Mouse (Mus musculus) liver, embryonic 13.5 days (tissue): ENCODE data around the gene Trmu. TPM values are rescaled to one million over a fixed set of nuclear protein-coding genes. Genes with fewer than 3 reads are reported as not detected.
A peak's percentile ranks its signal among the peaks of the same experiment; 100 is the strongest.
"Not testable (repeated sequence)": the region's sequence is repeated elsewhere in the genome, so short reads cannot be mapped to it uniquely, and the experiment has no call there.

Source experiments
- ATAC-seq: fragments of 200-750 bp; cut with Nextera tagmentation; 2 replicates; pipeline ENCODE4 v1.8.0; 2017; ENCODE audit warnings: low read depth, mild to moderate bottlenecking, moderate number of reproducible peaks, moderate library complexity
- DNase-seq: peaks from one replicate; pipeline ENCODE4 v3.0.0; 2022
- H3K27ac ChIP-seq: fragments of 300-500 bp; sonication (generic); 2 replicates; pipeline ENCODE4 v1.5.1; 2015; ENCODE audit warnings: moderate library complexity, mild to moderate bottlenecking, inconsistent platforms
- H3K27me3 ChIP-seq: fragments of 300-500 bp; sonication (generic); 2 replicates; pipeline ENCODE4 v1.6.1; 2015; ENCODE audit warnings: mild to moderate bottlenecking, inconsistent platforms
- H3K36me3 ChIP-seq: fragments of 300-500 bp; sonication (generic); 2 replicates; pipeline ENCODE4 v1.6.1; 2015; ENCODE audit warnings: mild to moderate bottlenecking, inconsistent platforms
- H3K4me1 ChIP-seq: fragments of 300-500 bp; sonication (generic); replicated peaks from 2 replicates; pipeline ENCODE4 v1.6.1; 2015; ENCODE audit warnings: inconsistent platforms
- H3K4me2 ChIP-seq: fragments of 300-500 bp; sonication (generic); 2 replicates; pipeline ENCODE4 v1.6.1; 2015; ENCODE audit warnings: inconsistent platforms, mild to moderate bottlenecking, moderate library complexity
- H3K4me3 ChIP-seq: fragments of 300-500 bp; sonication (generic); replicated peaks from 2 replicates; pipeline ENCODE4 v1.5.1; 2015; ENCODE audit warnings: mild to moderate bottlenecking, inconsistent platforms
- H3K9ac ChIP-seq: fragments of 300-500 bp; sonication (generic); 2 replicates; pipeline ENCODE4 v1.6.1; 2015; ENCODE audit warnings: mild to moderate bottlenecking, inconsistent platforms
- H3K9me3 ChIP-seq: fragments of 300-500 bp; sonication (generic); replicated peaks from 2 replicates; pipeline ENCODE4 v1.6.1; 2016; ENCODE audit warnings: inconsistent platforms
- WGBS: fragments of 180-500 bp; shearing (Covaris S2); methylation state at CpG from one replicate; pipeline ENCODE4 v1.1.7; 2015; ENCODE audit not compliant: insufficient replicate concordance; 5-methylcytosine and 5-hydroxymethylcytosine counted together
- polyA plus RNA-seq: library from polyadenylated mRNA; unstranded; fragments of >200 nt; fragmentation: Nextera tagmentation; extraction: Ambion mirVana; gene quantifications from 2 replicates; pipeline ENCODE4 v1.2.1, GENCODE M21; 2015

Gene Trmu
- polyA plus RNA-seq, 1 experiment from 2014 or later: 17.3 TPM

DNA sequence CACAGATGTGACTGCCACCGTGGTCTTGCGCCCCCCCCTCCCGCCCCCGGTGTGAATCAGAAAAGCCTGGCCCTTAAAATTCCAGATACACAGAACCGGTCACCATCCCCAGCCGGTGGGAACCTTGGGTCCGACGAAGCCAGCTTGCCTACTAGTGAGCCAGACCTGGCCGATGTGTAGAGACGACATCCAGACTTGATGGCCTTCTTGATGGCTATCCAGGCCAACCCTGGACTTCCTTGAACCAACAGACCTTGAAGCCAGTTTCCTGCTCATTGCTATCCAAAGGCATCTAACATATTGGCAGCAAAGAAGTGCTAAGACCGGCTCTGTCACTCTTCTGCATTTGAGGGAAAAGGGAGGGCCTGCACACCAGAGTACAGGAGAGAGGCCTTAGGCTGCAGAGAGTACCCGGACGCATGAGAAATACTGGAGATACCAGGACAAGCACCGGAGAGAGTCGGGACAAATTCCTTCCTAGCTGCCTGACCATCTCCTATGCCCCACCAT lies 20.1 kb upstream of the Trmu start:
- H3K36me3 ChIP-seq: peaks cover 31% of the 10 kb centered on the region
- H3K27me3 ChIP-seq: no peaks in the 10 kb centered on the region
- peak overlapping the region; percentile 77 for H3K4me2 ChIP-seq
- no peaks in the 10 kb centered on the region for H3K9me3 ChIP-seq
- 16% methylated on average over 15 of the region's 15 CpGs for WGBS
- H3K9ac ChIP-seq: peak overlapping the region; percentile 79
- no peak; the same call in 1 of the 2 replicates for ATAC-seq
- DNase-seq: no peak
- peaks cover 27% of the 10 kb centered on the region for H3K4me1 ChIP-seq
- H3K27ac ChIP-seq: no peak overlapping the region; the same call in 1 of the 2 replicates
- H3K4me3 ChIP-seq: peak overlapping the region; percentile 94

DNA sequence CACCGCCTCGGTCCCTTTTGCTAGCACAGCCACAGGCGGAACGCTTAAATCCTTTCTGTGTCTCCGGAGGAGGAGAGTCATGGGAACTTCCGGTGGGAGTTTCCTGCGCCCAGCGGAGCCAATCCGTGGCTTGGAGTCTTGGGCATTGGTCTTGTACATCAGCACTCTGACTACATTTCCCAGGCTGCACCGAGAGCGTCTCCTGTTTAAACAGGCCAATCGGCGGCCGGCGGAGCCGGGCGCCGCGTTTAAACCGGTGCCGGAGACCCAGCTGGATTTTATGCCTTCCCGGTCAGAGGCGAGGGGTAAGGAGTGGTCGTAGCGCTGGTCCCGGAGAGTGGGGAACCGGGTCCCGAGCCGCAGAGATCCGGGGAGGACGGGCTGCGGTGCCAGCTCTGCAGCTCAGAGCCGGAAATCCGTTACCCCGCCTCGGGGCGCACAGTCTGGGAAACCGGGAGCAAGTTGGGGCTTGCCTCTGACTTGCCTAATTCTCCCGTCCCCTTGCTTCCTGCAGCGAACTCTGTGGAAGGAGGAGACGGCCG lies 19.6 kb upstream of the Trmu start, which contains the start of gene Gtse1:
Gene Gtse1 (plus strand): TSS at position 256 of the 542 bp plus-strand sequence.
- ATAC-seq (peak; percentile 98), DNase-seq (peak; percentile 89)
- under 1% methylated on average over 42 of the region's 42 CpGs for WGBS
- H3K4me3 ChIP-seq: peak within 1 kb of the TSS; percentile 94
- H3K4me2 ChIP-seq: peak within 1 kb of the TSS; percentile 77
- peaks cover 27% of the 10 kb centered on the region for H3K4me1 ChIP-seq
- peaks cover 36% of the 10 kb centered on the region for H3K36me3 ChIP-seq
- peak within 1 kb of the TSS; percentile 88 for H3K9ac ChIP-seq
- peak within 1 kb of the TSS; percentile 80 for H3K27ac ChIP-seq
- H3K9me3 ChIP-seq: no peaks in the 10 kb centered on the region
- H3K27me3 ChIP-seq: no peaks in the 10 kb centered on the region

DNA sequence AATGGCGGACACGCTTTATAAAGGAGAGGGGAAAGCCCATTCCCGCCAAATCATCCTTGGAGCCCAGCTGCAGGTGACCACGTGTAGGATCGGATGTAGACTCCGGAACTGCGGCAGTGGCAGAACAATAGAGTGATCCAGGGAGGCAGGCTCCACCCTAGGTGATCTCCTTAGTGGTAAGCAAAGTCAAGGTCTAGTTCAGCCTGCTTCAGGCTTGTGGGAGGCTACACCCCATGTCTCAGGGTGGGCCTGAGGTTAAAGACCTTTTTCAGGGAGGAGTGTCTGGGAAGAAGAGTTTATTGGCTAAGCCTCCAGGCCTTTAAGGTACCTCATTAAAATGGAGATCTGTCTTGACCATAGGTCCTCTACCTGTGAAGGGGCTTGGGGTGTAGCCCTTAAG lies 13.2 kb upstream of the Trmu start:
- not testable (repeated sequence) for H3K4me1 ChIP-seq, H3K27me3 ChIP-seq, DNase-seq, H3K9ac ChIP-seq, H3K9me3 ChIP-seq, ATAC-seq, H3K4me2 ChIP-seq, H3K4me3 ChIP-seq, H3K27ac ChIP-seq
- peaks cover 100% of the 10 kb centered on the region for H3K36me3 ChIP-seq
- 92% methylated on average over 7 of the region's 7 CpGs for WGBS

DNA sequence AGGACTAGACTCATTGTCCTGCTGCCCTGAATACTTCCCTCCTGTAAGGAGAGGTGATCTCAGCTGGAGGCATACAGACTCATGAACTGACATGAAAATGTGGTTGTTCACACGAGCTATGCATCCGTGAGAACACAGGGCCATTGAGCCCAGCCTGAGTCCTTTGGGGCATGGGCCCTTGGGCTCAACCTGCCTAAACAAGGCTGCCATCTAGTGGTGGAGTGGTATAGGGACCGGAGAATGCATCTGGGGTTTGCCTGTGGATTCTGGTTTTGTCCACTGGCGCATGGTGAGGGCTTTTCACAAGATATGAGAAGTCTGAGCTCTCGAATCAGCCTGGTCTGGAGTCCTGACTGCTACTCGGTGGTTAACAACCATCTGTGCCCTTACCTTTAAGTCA lies 11.4 kb upstream of the Trmu start:
- Histone ChIP-seq H3K36me3 (peaks cover 100% of the 10 kb centered on the region), H3K27ac (no peak overlapping the region), H3K9ac (no peak overlapping the region), H3K4me2 (no peak overlapping the region), H3K9me3 (no peaks in the 10 kb centered on the region), H3K4me1 (no peaks in the 10 kb centered on the region), H3K27me3 (no peaks in the 10 kb centered on the region), H3K4me3 (no peak overlapping the region)
- ATAC-seq (peak; percentile 53; the same call in 1 of the 2 replicates), DNase-seq (peak; percentile 46)
- 47% methylated on average over 6 of the region's 6 CpGs for WGBS

DNA sequence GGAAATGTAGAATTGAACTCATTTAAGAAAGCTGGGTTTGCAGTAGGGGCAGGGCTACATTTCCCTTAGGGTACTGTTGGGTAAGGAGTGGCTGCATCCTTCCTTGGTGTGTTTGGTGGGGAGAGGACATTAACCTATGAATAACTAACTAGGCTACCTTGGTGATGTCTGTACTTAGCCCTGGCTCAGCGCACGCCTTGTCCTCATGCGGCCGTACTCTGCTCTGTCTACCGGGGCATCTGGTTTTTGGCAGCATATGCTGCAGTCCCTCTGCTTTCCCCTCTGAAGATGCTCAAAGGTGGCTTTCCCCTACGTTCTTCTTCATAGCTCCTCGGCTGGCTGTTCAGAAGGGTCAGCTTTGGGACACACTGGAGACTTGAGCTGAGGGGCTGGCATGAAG lies 1.8 kb upstream of the Trmu start:
- H3K27me3 ChIP-seq: no peaks in the 10 kb centered on the region
- H3K9ac ChIP-seq: no peak overlapping the region
- no peaks in the 10 kb centered on the region for H3K9me3 ChIP-seq
- ATAC-seq (no peak), DNase-seq (no peak)
- peaks cover 21% of the 10 kb centered on the region for H3K4me1 ChIP-seq
- 88% methylated on average over 7 of the region's 7 CpGs for WGBS
- no peak overlapping the region for H3K27ac ChIP-seq
- no peak overlapping the region for H3K4me3 ChIP-seq
- peaks cover 54% of the 10 kb centered on the region for H3K36me3 ChIP-seq
- H3K4me2 ChIP-seq: no peak overlapping the region

DNA sequence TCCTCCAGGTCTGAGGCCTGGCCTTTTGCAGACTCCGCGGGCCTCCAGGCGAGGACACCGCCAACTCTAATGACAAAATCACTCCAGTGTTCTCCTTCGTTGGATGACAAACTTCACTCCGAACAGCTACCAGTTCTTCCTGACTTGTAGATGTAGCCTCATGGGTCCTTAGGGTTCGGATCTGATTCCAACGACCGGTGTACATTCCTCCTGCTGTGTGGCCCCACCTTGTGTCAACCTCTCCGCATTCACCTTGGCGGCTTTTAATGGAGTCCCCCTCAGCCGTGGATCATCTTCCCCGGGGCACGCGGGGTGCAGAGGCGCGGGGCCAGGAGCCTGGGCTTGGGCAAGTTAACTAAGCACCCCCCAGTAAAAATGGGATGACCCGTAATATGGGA lies 385 bp downstream of the Trmu start:
- H3K4me2 ChIP-seq: peak overlapping the region; percentile 72
- H3K9me3 ChIP-seq: no peaks in the 10 kb centered on the region
- no peak for DNase-seq
- no peaks in the 10 kb centered on the region for H3K27me3 ChIP-seq
- peaks cover 54% of the 10 kb centered on the region for H3K36me3 ChIP-seq
- peak; percentile 24 for ATAC-seq
- H3K9ac ChIP-seq: peak overlapping the region; percentile 81
- WGBS: under 1% methylated on average over 18 of the region's 18 CpGs
- peak overlapping the region; percentile 62 for H3K27ac ChIP-seq
- peak overlapping the region; percentile 73 for H3K4me3 ChIP-seq
- peaks cover 21% of the 10 kb centered on the region for H3K4me1 ChIP-seq

DNA sequence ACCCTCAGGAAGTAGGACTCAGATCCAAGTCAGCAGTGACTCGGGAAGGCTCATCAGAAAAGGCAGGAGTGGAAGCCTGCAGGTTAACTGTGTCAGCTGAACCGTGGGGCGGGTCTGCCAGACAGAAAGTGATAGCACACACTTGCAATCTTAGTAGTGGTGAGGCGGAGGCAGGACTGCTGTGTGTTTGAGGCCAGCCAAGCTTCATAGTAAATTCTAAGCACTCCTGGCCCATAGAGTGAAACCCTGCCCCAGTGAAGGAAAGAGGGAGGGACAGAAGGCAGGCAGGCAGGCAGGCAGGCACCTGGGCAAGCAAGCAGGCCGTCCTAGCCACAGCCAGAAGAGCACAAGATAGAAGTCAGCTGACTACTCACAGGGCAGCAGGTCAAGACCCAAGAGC lies 6.5 kb downstream of the Trmu start:
- no peak overlapping the region for H3K4me2 ChIP-seq
- 71% methylated on average over 5 of the region's 5 CpGs for WGBS
- ATAC-seq (no peak), DNase-seq (no peak)
- H3K4me1 ChIP-seq: peaks cover 6% of the 10 kb centered on the region
- H3K27me3 ChIP-seq: no peaks in the 10 kb centered on the region
- no peak overlapping the region for H3K4me3 ChIP-seq
- H3K36me3 ChIP-seq: peaks cover 62% of the 10 kb centered on the region
- no peak overlapping the region for H3K9ac ChIP-seq
- H3K27ac ChIP-seq: no peak overlapping the region
- no peaks in the 10 kb centered on the region for H3K9me3 ChIP-seq

DNA sequence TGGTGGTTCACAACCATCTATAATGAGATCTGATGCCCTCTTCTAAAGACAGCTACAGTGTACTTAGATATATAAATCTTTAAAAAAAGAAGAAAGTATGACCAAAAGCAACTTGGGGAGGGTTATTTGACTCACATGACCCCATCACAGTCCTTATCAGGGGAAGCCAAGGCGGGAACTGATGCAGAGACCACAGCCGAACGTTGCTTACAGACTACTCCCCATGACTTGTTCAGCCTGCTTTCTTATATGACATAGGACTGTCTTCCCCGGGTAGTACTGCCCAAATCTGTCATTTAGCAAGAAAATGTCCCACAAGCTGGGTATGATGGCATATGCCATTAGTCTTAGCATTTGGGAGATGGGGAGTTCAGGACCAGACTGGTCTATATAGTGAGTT lies 10.1 kb downstream of the Trmu start:
- WGBS: 24% methylated on average over 4 of the region's 4 CpGs

DNA sequence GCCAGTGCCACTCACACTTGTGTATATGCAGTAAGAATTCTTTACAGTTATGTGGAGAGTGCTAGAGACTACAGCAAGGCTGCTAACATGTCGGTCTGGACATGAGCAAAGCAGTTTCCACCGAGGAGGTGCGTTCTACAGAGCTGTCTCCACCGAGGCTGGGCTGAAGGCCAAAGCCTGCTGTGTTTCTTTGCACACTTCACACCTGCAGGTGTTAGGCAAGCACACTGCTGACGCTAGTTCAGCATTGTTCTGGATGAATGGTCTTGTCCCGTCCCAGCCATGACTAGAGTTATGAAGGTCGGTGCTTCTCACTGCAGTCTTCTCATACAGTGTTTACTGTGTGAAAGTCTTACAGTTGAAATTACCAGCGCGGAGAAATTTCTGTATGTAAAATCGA lies 12.9 kb downstream of the Trmu start:
- Histone ChIP-seq H3K36me3 (peaks cover 79% of the 10 kb centered on the region), H3K4me3 (no peak overlapping the region), H3K27ac (no peak overlapping the region), H3K9me3 (no peaks in the 10 kb centered on the region), H3K4me1 (0 out of 2 replicates have a peak, but pooled peaks cover 2% of the 10 kb centered on the region), H3K4me2 (no peak overlapping the region), H3K9ac (no peak overlapping the region), H3K27me3 (no peaks in the 10 kb centered on the region)
- ATAC-seq (no peak), DNase-seq (no peak)
- 79% methylated on average over 10 of the region's 10 CpGs for WGBS

More for the DNA sequence above, 10.1 kb downstream of the Trmu start:
- Histone ChIP-seq H3K27me3 (no peaks in the 10 kb centered on the region), H3K9me3 (no peaks in the 10 kb centered on the region), H3K9ac (no peak overlapping the region), H3K4me1 (0 out of 2 replicates have a peak, but pooled peaks cover 2% of the 10 kb centered on the region), H3K4me2 (no peak overlapping the region), H3K27ac (no peak overlapping the region), H3K36me3 (peaks cover 79% of the 10 kb centered on the region), H3K4me3 (no peak overlapping the region)
- DNase-seq: no peak
- ATAC-seq: no peak

DNA sequence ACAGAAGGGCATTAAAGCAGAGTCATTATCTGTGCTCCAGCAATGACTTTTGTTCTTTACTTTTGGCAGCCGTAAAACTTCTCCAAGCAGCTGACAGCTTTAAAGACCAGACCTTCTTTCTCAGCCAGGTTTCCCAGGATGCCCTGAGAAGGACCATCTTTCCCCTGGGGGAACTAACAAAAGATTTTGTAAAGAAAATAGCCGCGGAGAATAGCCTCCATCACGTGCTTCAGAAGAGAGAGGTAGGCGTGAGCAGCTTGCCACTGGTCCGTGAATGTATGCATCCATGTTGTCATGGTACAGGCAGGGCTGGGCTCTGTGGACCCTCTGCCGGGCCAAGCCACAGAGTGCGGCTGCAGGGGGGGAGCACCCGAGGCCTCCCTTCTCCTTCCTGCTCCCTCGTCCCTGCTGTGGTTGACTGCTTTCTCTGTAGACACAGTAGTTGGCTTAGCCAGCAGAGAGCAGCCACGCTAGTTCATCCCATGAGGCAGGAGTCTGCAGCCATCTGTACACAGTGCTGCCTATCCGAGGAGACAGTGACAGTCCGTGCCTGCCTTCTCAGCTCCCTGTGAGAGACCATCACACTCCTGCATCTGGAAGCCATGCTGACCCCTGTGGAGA lies 13.5 kb downstream of the Trmu start:
- Histone ChIP-seq H3K27me3 (no peaks in the 10 kb centered on the region), H3K4me2 (no peak overlapping the region), H3K9ac (no peak overlapping the region), H3K9me3 (no peaks in the 10 kb centered on the region), H3K36me3 (peaks cover 85% of the 10 kb centered on the region), H3K27ac (no peak overlapping the region), H3K4me1 (0 out of 2 replicates have a peak, but pooled peaks cover 2% of the 10 kb centered on the region), H3K4me3 (no peak overlapping the region)
- ATAC-seq (no peak), DNase-seq (no peak)
- 78% methylated on average over 13 of the region's 13 CpGs for WGBS

DNA sequence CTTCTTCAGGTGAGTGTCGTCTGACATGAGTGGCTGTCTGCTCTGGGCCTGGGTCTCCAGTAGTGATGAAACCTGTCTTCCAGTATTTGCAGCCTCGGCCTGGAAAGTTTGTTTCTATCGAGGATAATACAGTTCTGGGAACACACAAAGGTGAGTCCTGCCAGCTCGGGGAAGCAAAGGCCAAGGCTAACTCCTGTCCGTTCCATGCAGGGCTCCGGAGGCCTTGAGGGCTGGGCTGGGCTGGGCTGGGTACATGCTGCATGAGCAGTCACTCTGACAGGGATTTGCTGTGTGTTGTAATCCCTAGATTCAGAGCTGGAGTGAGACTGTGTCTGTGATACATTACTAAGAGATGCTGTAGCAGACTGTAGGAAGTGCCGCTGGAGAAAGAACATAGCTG lies 14.8 kb downstream of the Trmu start:
- Histone ChIP-seq H3K36me3 (peaks cover 88% of the 10 kb centered on the region), H3K9ac (no peak overlapping the region), H3K4me2 (no peak overlapping the region), H3K4me1 (0 out of 2 replicates have a peak, but pooled peaks cover 2% of the 10 kb centered on the region), H3K4me3 (no peak overlapping the region), H3K9me3 (no peaks in the 10 kb centered on the region), H3K27ac (no peak overlapping the region), H3K27me3 (no peaks in the 10 kb centered on the region)
- no peak for ATAC-seq
- DNase-seq: no peak
- 72% methylated on average over 7 of the region's 7 CpGs for WGBS

DNA sequence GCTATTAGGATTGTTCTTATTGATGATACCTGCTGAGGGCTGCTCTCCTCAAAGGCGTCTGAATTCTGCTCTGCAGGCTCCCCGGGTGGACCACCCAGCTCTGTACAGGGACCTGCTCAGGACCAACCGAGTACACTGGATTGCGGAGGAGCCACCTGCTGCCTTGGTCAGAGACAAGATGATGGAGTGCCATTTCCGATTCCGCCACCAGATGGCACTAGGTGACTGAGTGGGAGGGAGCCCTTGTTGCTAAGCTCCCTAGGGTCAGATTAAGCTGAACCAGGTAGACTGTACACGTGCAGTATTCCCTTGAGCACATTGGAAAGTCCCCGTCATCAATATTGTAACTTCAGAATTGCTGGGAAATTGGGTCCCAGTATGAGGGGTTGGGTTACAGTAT lies 17.2 kb downstream of the Trmu start:
- H3K36me3 ChIP-seq: peaks cover 72% of the 10 kb centered on the region
- no peak overlapping the region for H3K9ac ChIP-seq
- no peak overlapping the region for H3K27ac ChIP-seq
- DNase-seq (peak; percentile 44), ATAC-seq (no peak)
- WGBS: 20% methylated on average over 8 of the region's 8 CpGs
- no peak overlapping the region for H3K4me3 ChIP-seq
- no peaks in the 10 kb centered on the region for H3K27me3 ChIP-seq
- H3K4me1 ChIP-seq: no peaks in the 10 kb centered on the region
- no peak overlapping the region for H3K4me2 ChIP-seq
- H3K9me3 ChIP-seq: no peaks in the 10 kb centered on the region
